Mouse (Mus musculus): ENCODE data around the gene Rnaseh2c.

Gene Rnaseh2c

GRCm38 (mm10) chr19:5632120-5632519, 30.4 kb downstream of the Rnaseh2c start:
- DNase-seq (ENCODE audit: low read depth, low spot score), result no peak

GRCm38 (mm10) chr19:5636036-5636570, 34.4 kb downstream of the Rnaseh2c start:
- no peak for DNase-seq (ENCODE audit: low read depth, low spot score)

GRCm38 (mm10) chr19:5636571-5637041, 34.9 kb downstream of the Rnaseh2c start:
- no peak for DNase-seq (ENCODE audit: low read depth, low spot score)

GRCm38 (mm10) chr19:5637069-5638047, 35.7 kb downstream of the Rnaseh2c start, which contains the start of gene Rela:
Gene Rela, plus strand, starts transcription at chr19:5637483.
- DNase-seq (ENCODE audit: low read depth, low spot score), result peak; percentile 94

- DNase-seq (ENCODE audit: low read depth, low spot score), result no peak
Measured at GRCm38 (mm10) chr19:5638416-5639005, 36.8 kb downstream of the Rnaseh2c start.

- DNase-seq (ENCODE audit: low read depth, low spot score), result no peak
Measured at GRCm38 (mm10) chr19:5640339-5640738, 38.7 kb downstream of the Rnaseh2c start.

GRCm38 (mm10) chr19:5641021-5641420, 39.3 kb downstream of the Rnaseh2c start:
- DNase-seq (ENCODE audit: low read depth, low spot score), result no peak

GRCm38 (mm10) chr19:5641641-5642040, 40.0 kb downstream of the Rnaseh2c start:
- no peak for DNase-seq (ENCODE audit: low read depth, low spot score)

- no peak for DNase-seq (ENCODE audit: low read depth, low spot score)
Measured at GRCm38 (mm10) chr19:5645280-5645679, 43.6 kb downstream of the Rnaseh2c start.

GRCm38 (mm10) chr19:5646731-5647330, 45.2 kb downstream of the Rnaseh2c start:
- no peak for DNase-seq (ENCODE audit: low read depth, low spot score)

- DNase-seq (ENCODE audit: low read depth, low spot score), result no peak
Measured at GRCm38 (mm10) chr19:5647791-5648190, 46.1 kb downstream of the Rnaseh2c start.

GRCm38 (mm10) chr19:5648401-5649297, 47.0 kb downstream of the Rnaseh2c start:
- DNase-seq (ENCODE audit: low read depth, low spot score), result peak; percentile 94

- DNase-seq (ENCODE audit: low read depth, low spot score), result no peak
Measured at GRCm38 (mm10) chr19:5649298-5649741, 47.6 kb downstream of the Rnaseh2c start.

- no peak for DNase-seq (ENCODE audit: low read depth, low spot score)
Measured at GRCm38 (mm10) chr19:5651502-5652274, 50.0 kb downstream of the Rnaseh2c start.

GRCm38 (mm10) chr19:5652570-5652969, 50.9 kb downstream of the Rnaseh2c start:
- no peak for DNase-seq (ENCODE audit: low read depth, low spot score)

- no peak for DNase-seq (ENCODE audit: low read depth, low spot score)
Measured at GRCm38 (mm10) chr19:5653969-5654719, 52.5 kb downstream of the Rnaseh2c start.

- no peak for DNase-seq (ENCODE audit: low read depth, low spot score)
Measured at GRCm38 (mm10) chr19:5654720-5655298, 53.1 kb downstream of the Rnaseh2c start.
